Mouse (Mus musculus) monocyte, adult 59 days (primary cell): Measurements from ENCODE around the gene Brsk1. TPM values are rescaled to one million over a fixed set of nuclear protein-coding genes. Genes with fewer than 3 reads are reported as not detected.

Source experiments
- total RNA-seq, 2 experiments: library from RNA; stranded (reverse); gene quantifications; one replicate each; pipeline ENCODE4 v1.2.4; 2023

The Brsk1 gene
- total RNA-seq, result under 1 TPM in 1 of 2 experiments, not detected in 1; 0.79 TPM

GRCm38 (mm10) chr7:4690387-4690786 lies at the start of gene Brsk1:
TSS of gene Brsk1 (plus strand) at chr7:4690604.

DNA sequence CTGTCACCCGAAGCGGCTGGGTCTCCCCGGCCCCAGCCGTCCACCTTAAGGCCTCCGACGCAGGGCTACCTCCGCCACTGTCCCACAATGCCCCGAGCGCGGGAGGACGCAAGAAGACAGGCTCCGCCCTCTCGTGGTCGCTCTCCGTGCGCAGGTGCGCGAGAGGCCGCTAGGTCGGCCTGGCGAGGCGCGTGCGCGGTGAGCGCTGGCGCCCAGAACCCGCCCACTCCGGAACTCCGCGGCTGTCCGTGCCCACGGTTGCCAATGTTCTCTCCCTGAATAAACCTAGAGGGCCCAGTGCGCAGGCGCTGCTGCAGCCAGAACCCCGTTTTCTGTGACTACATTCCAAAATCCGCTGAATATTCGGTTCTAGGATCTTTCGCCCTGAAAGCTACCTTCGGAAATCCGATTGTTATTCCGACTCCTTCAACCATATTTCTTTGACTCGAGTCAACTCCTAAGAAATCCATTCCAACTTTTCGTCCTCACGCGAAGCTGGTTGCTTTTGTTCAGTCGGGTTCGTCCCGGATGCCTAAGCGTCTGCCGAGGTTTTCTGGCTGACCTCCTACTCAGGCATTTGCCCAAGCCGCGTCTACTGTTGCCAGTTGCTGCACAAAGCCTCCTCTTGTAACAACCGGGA lies 31.4 kb upstream of the Brsk1 start, which contains the start of gene Ppp6r1:
Gene Ppp6r1 (minus strand): TSS at position 108 of the 640 bp plus-strand sequence.

DNA sequence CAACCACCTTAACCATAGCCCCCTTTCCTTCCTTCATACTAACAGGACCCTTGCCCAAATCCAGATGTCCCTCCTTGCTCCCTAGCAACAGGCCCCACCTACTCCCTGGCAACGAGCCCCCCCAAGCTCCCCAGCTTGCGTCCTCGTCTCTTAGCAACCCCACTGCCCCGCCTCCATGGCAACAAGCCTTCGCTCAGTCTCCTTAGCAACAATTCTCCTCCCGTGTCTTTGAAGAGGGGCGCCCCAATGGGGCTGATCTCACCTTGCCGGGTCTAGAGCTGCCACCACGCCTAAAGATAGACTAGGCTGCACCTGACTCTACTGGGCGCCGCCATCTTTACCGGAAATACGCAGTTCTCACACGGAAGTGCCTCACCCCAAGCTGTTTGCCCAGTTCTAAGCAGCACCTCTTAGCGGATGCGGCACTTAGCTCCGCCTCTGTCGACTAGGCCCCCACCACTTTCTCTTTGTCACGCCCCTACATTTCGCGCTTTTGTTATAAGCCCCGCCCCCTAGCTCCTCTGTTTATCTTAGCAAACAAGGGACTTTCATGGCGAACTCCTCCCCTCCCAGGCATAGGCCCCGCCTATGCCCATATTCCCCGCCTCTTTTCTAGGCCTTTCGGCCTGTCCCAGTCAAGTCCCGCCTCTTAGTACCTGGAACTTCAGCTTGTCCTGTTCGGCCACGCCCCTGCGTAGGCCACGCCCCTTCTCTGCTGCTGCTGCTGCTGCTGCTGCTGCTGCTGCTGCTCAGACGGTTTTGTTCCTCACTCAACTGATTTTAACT lies 5.6 kb upstream of the Brsk1 start, which contains the start of gene Hspbp1:
Gene Hspbp1 (minus strand): TSS at position 437 of the 786 bp plus-strand sequence.

GRCm38 (mm10) chr7:4725169-4725568 lies 34.8 kb downstream of the Brsk1 start, which contains the start of gene Tmem150b:
TSS of gene Tmem150b (minus strand) at chr7:4725249.

GRCm38 (mm10) chr7:4739544-4740275 lies 49.3 kb downstream of the Brsk1 start, which contains the start of gene Kmt5c:
TSS of gene Kmt5c (plus strand) at chr7:4740115.

GRCm38 (mm10) chr7:4752821-4753570 lies 62.6 kb downstream of the Brsk1 start, which contains the start of gene Cox6b2:
TSS of gene Cox6b2 (minus strand) at chr7:4753094.

Other genes starting within 250 kb of the Brsk1 start
- 1 to 10 TPM; 5.4 to 7.3 TPM for gene Rdh13, start 245.0 kb upstream of the Brsk1 start, total RNA-seq
- gene Eps8l1, start 229.9 kb upstream of the Brsk1 start, total RNA-seq, result 1 to 10 TPM; 7.9 to 9.9 TPM
- 100 to 1,000 TPM; 351 to 356 TPM for gene Ppp1r12c, start 188.9 kb upstream of the Brsk1 start, total RNA-seq
- not detected for gene Tnnt1, start 174.2 kb upstream of the Brsk1 start, total RNA-seq
- gene Tnni3, start 166.4 kb upstream of the Brsk1 start, total RNA-seq, result 1 to 10 TPM; 3.3 to 4.2 TPM
- 1 to 10 TPM; 3.7 to 4.3 TPM for gene Dnaaf3, start 158.2 kb upstream of the Brsk1 start, total RNA-seq
- gene Syt5, start 143.1 kb upstream of the Brsk1 start, total RNA-seq, result 1 to 10 TPM in 1 of 2 experiments, not detected in 1; 1.2 TPM
- gene Ptprh, start 86.6 kb upstream of the Brsk1 start, total RNA-seq, result under 1 TPM; 0.49 to 0.66 TPM
- gene Tmem86b, start 59.2 kb upstream of the Brsk1 start, total RNA-seq, result 10 to 100 TPM; 31.8 to 32.8 TPM
- gene Ppp6r1, start 31.6 kb upstream of the Brsk1 start, total RNA-seq, result 100 to 1,000 TPM; 194 to 198 TPM
- gene Hspbp1, start 5.5 kb upstream of the Brsk1 start, total RNA-seq, result 10 to 100 TPM; 32.1 to 35.1 TPM
- 10 to 100 TPM; 30.4 to 32.3 TPM for gene Tmem150b, start 34.6 kb downstream of the Brsk1 start, total RNA-seq
- gene Kmt5c, start 49.5 kb downstream of the Brsk1 start, total RNA-seq, result 100 to 1,000 TPM; 133 to 143 TPM
- 10 to 100 TPM; 14.3 to 17.8 TPM for gene Cox6b2, start 62.5 kb downstream of the Brsk1 start, total RNA-seq
- not detected for gene Fam71e2, start 80.7 kb downstream of the Brsk1 start, total RNA-seq
- not detected for gene Il11, start 92.3 kb downstream of the Brsk1 start, total RNA-seq
- gene Tmem190, start 92.3 kb downstream of the Brsk1 start, total RNA-seq, result not detected
- 1 to 10 TPM; 1.3 to 1.9 TPM for gene Tmem238, start 99.1 kb downstream of the Brsk1 start, total RNA-seq
- 1,000 to 10,000 TPM; 1,418 to 1,752 TPM for gene Rpl28, start 102.3 kb downstream of the Brsk1 start, total RNA-seq
- 100 to 1,000 TPM; 114 to 117 TPM for gene Ube2s, start 122.0 kb downstream of the Brsk1 start, total RNA-seq
- gene Shisa7, start 154.1 kb downstream of the Brsk1 start, total RNA-seq, result 1 to 10 TPM; 1.2 to 1.5 TPM
- 1 to 10 TPM; 6.4 to 7.2 TPM for gene Isoc2b, start 179.7 kb downstream of the Brsk1 start, total RNA-seq
- gene Isoc2a, start 186.5 kb downstream of the Brsk1 start, total RNA-seq, result 10 to 100 TPM; 11.6 to 14.8 TPM
- gene Gm36210, start 215.9 kb downstream of the Brsk1 start, total RNA-seq, result not detected
- gene Zfp628, start 224.6 kb downstream of the Brsk1 start, total RNA-seq, result 10 to 100 TPM; 17.1 to 18.6 TPM
- gene Nat14, start 231.4 kb downstream of the Brsk1 start, total RNA-seq, result 1 to 10 TPM; 3.6 to 6.4 TPM
- under 1 TPM in 1 of 2 experiments, not detected in 1; 0.12 TPM for gene Ssc5d, start 235.2 kb downstream of the Brsk1 start, total RNA-seq